Mouse (Mus musculus): ENCODE results near the gene Olfr455. TPM values are rescaled to one million over a fixed set of nuclear protein-coding genes. Genes with fewer than 3 reads are reported as not detected.
A peak's percentile ranks its signal among the peaks of the same experiment; 100 is the strongest.

Gene Olfr455
- not detected in 2 replicates for total RNA-seq (2014; rRNA removed)
- polyA plus RNA-seq (2015; fragmentation: Nextera tagmentation; extraction: Ambion mirVana), result not detected in 2 replicates

DNA sequence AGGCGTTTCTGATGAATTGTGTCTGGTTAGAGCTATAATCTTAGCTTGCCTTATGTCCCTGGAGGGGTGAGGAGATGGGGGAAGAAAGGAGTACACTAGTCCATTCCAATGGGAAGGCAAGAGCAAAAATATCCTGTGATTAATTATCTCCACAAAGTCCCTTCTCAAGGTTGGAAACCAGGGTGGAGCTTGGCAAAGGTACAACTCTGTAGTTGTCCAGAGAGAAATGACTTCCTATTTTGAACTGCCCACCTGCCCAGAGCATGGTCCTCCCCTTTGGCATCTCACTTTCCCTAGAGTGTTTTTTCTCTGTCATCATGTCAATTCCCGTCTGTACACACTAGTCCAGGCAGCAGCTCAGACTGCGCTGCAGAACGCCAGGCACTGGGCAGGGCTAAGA lies at the start of gene Olfr455:
Gene Olfr455, minus strand, starts transcription at position 127 of the 400 bp plus-strand sequence.
- no peak for ATAC-seq (ENCODE audit: low FRiP score)
- peaks cover 3% of the 10 kb centered on the region; the same call in 1 of the 2 replicates for H3K4me1 ChIP-seq (ENCODE audit: insufficient read depth, low read length)
- no peak within 1 kb of the TSS for H3K27ac ChIP-seq (ENCODE audit: low read depth, low read length)
- 93% methylated on average over 4 of the region's 4 CpGs for WGBS
- no peaks in the 10 kb centered on the region for H3K36me3 ChIP-seq (ENCODE audit: insufficient read depth, low read length)
- H3K4me3 ChIP-seq (ENCODE audit: low read depth, low read length), result no peak within 1 kb of the TSS
- H3K27me3 ChIP-seq (ENCODE audit: insufficient read depth, low read length), result no peaks in the 10 kb centered on the region
- no peak for TF ChIP-seq CTCF (IDR thresholded peaks at IDR 0.05)
- no peak for DNase-seq (ENCODE audit: low spot score)
- H3K4me2 ChIP-seq (ENCODE audit: low read depth, low read length, poor library complexity, severe bottlenecking), result no peak within 1 kb of the TSS
- H3K9ac ChIP-seq (replicated peaks; ENCODE audit: low read length, poor library complexity, severe bottlenecking), result no peak within 1 kb of the TSS
- no peaks in the 10 kb centered on the region for H3K9me3 ChIP-seq (ENCODE audit: low read length)

DNA sequence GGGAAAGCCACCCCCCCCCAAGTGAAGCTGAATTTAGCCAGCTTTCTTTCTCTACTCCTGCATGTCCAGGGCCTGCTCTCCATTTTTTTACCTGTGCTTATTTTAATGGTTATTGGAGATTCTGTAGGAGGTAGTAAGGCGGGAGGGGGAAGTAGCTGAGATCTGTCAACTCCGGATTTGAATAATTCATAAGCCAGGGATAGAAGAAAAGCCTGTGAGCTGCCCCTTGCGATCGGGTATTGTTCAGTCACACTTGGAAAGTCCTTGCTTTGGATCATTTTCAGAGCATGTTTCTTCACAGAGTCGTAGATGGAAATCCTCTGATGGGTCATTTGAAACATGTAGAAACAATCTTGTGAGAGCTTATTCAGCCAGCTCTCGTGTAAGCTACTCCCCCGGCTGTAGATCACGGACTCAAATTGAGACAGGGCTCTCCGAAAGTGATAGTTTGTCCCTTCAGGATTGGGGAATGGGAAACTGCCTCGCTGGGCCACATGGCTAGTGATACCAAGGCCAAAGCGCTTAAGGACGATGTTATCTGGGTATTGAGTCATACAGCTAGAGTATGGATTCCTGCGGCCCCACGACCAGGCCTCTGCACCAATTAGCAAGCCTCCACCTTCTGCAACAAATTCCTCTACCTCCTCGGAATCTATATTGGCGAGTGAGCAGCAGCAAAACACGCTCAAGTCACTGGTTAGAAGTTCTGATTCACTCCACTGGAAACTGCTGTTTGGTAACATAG lies 45.9 kb upstream of the Olfr455 start:
- Histone ChIP-seq H3K36me3 (ENCODE audit: insufficient read depth, low read length) (no peaks in the 10 kb centered on the region), H3K9ac (replicated peaks; ENCODE audit: low read length, poor library complexity, severe bottlenecking) (no peak overlapping the region), H3K27ac (ENCODE audit: low read depth, low read length) (no peak overlapping the region), H3K4me1 (ENCODE audit: insufficient read depth, low read length) (no peaks in the 10 kb centered on the region), H3K27me3 (ENCODE audit: insufficient read depth, low read length) (no peaks in the 10 kb centered on the region), H3K4me2 (ENCODE audit: low read depth, low read length, poor library complexity, severe bottlenecking) (no peak overlapping the region), H3K9me3 (ENCODE audit: low read length) (no peaks in the 10 kb centered on the region), H3K4me3 (ENCODE audit: low read depth, low read length) (no peak overlapping the region)
- 50% methylated on average over 17 of the region's 17 CpGs for WGBS
- DNase-seq (ENCODE audit: low spot score), result no peak
- no peak for TF ChIP-seq CTCF (IDR thresholded peaks at IDR 0.05)
- ATAC-seq (ENCODE audit: low FRiP score), result no peak

DNA sequence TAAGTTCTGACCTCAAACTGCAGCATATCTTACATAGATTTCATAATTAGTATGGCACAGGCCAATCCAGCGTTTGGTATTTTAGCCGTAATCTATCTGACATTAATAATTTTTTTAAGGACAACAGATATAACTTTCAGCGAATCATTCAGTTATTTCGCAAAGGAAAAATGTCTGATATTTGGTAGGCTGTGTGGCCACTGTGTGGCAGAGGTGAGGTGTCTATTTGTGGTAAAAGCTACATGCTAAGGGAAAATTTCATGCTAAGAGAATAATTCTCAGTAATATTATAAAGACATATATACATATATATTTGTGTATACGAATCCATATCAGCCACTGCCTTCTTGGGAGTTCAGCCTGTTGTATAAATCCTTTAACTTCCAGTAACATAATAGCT lies 39.2 kb upstream of the Olfr455 start:
- no peaks in the 10 kb centered on the region for H3K36me3 ChIP-seq (ENCODE audit: insufficient read depth, low read length)
- no peaks in the 10 kb centered on the region for H3K4me1 ChIP-seq (ENCODE audit: insufficient read depth, low read length)
- H3K4me2 ChIP-seq (ENCODE audit: low read depth, low read length, poor library complexity, severe bottlenecking), result no peak overlapping the region
- no peak for ATAC-seq (ENCODE audit: low FRiP score)
- no peaks in the 10 kb centered on the region for H3K9me3 ChIP-seq (ENCODE audit: low read length)
- TF ChIP-seq CTCF (IDR thresholded peaks at IDR 0.05), result peak; percentile 55
- H3K9ac ChIP-seq (replicated peaks; ENCODE audit: low read length, poor library complexity, severe bottlenecking), result no peak overlapping the region
- H3K27me3 ChIP-seq (ENCODE audit: insufficient read depth, low read length), result no peaks in the 10 kb centered on the region
- no peak for DNase-seq (ENCODE audit: low spot score)
- 90% methylated on average over 5 of the region's 5 CpGs for WGBS
- H3K27ac ChIP-seq (ENCODE audit: low read depth, low read length), result no peak overlapping the region
- H3K4me3 ChIP-seq (ENCODE audit: low read depth, low read length), result no peak overlapping the region

GRCm38 (mm10) chr6:42583488-42583872 lies 36.1 kb upstream of the Olfr455 start:
- no peaks in the 10 kb centered on the region for H3K36me3 ChIP-seq (ENCODE audit: insufficient read depth, low read length)
- ATAC-seq (ENCODE audit: low FRiP score) (no peak), DNase-seq (ENCODE audit: low spot score) (peak; percentile 42)
- WGBS, result under 1% methylated on average over 7 of the region's 7 CpGs
- TF ChIP-seq CTCF (IDR thresholded peaks at IDR 0.05), result peak; percentile 67
- H3K27me3 ChIP-seq (ENCODE audit: insufficient read depth, low read length), result no peaks in the 10 kb centered on the region
- no peak overlapping the region for H3K4me2 ChIP-seq (ENCODE audit: low read depth, low read length, poor library complexity, severe bottlenecking)
- H3K4me1 ChIP-seq (ENCODE audit: insufficient read depth, low read length), result no peaks in the 10 kb centered on the region
- H3K9ac ChIP-seq (replicated peaks; ENCODE audit: low read length, poor library complexity, severe bottlenecking), result no peak overlapping the region
- no peak overlapping the region for H3K27ac ChIP-seq (ENCODE audit: low read depth, low read length)
- H3K9me3 ChIP-seq (ENCODE audit: low read length), result no peaks in the 10 kb centered on the region
- H3K4me3 ChIP-seq (ENCODE audit: low read depth, low read length), result no peak overlapping the region

- no peak for ATAC-seq (ENCODE audit: low FRiP score)
- no peak overlapping the region for H3K4me3 ChIP-seq (ENCODE audit: low read depth, low read length)
- DNase-seq (ENCODE audit: low spot score), result no peak
- H3K4me1 ChIP-seq (ENCODE audit: insufficient read depth, low read length), result no peaks in the 10 kb centered on the region
- 69% methylated on average over 9 of the region's 9 CpGs for WGBS
- no peak for TF ChIP-seq CTCF (IDR thresholded peaks at IDR 0.05)
- H3K36me3 ChIP-seq (ENCODE audit: insufficient read depth, low read length), result no peaks in the 10 kb centered on the region
- H3K9me3 ChIP-seq (ENCODE audit: low read length), result no peaks in the 10 kb centered on the region
- no peak overlapping the region for H3K27ac ChIP-seq (ENCODE audit: low read depth, low read length)
- no peak overlapping the region for H3K4me2 ChIP-seq (ENCODE audit: low read depth, low read length, poor library complexity, severe bottlenecking)
- no peaks in the 10 kb centered on the region for H3K27me3 ChIP-seq (ENCODE audit: insufficient read depth, low read length)
- no peak overlapping the region for H3K9ac ChIP-seq (replicated peaks; ENCODE audit: low read length, poor library complexity, severe bottlenecking)
Measured at GRCm38 (mm10) chr6:42582741-42583487, 35.5 kb upstream of the Olfr455 start.

DNA sequence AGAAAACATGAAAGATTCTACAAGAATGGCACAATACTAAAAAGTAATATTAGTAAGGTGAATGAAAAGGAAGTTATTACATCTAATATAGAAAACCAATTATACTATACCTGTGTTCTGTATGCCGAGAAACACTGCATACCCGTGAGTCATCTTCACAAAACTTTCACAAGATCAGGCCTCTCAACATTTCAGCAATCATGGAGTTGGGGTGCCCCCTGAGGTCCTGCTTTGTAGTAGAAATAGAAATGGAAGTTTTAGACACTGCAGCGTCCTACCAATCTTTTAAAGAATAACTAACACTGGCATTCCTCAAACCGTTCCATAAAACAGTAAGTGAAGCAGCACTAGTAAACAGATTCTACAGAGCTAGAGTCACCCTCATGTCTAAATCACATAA lies 31.3 kb upstream of the Olfr455 start:
- 80% methylated on average over 4 of the region's 4 CpGs for WGBS
- Histone ChIP-seq H3K9me3 (ENCODE audit: low read length) (no peaks in the 10 kb centered on the region), H3K4me3 (ENCODE audit: low read depth, low read length) (no peak overlapping the region), H3K4me1 (ENCODE audit: insufficient read depth, low read length) (no peaks in the 10 kb centered on the region), H3K4me2 (ENCODE audit: low read depth, low read length, poor library complexity, severe bottlenecking) (no peak overlapping the region), H3K36me3 (ENCODE audit: insufficient read depth, low read length) (no peaks in the 10 kb centered on the region), H3K27ac (ENCODE audit: low read depth, low read length) (no peak overlapping the region), H3K9ac (replicated peaks; ENCODE audit: low read length, poor library complexity, severe bottlenecking) (no peak overlapping the region), H3K27me3 (ENCODE audit: insufficient read depth, low read length) (no peaks in the 10 kb centered on the region)
- peak; percentile 22 for TF ChIP-seq CTCF (IDR thresholded peaks at IDR 0.05)
- DNase-seq (ENCODE audit: low spot score) (no peak), ATAC-seq (ENCODE audit: low FRiP score) (no peak)

Data from midbrain, postnatal 0 days (tissue).